Mouse (Mus musculus) embryonic fibroblast, embryonic 13.5 days (primary cell): ENCODE results near the gene Tram2.

Experiments used
- CTCF ChIP-seq: IDR thresholded peaks from 2 replicates; pipeline ENCODE4 v1.5.1; 2011; ENCODE audit warnings: mild to moderate bottlenecking, control low read depth, low read length, moderate library complexity, borderline replicate concordance; ENCODE audit not compliant: insufficient read depth
- POLR2A ChIP-seq: IDR thresholded peaks from 2 replicates; pipeline ENCODE4 v1.6.1; 2011; ENCODE audit warnings: low read depth, mild to moderate bottlenecking, control low read depth, low read length, moderate library complexity

DNA sequence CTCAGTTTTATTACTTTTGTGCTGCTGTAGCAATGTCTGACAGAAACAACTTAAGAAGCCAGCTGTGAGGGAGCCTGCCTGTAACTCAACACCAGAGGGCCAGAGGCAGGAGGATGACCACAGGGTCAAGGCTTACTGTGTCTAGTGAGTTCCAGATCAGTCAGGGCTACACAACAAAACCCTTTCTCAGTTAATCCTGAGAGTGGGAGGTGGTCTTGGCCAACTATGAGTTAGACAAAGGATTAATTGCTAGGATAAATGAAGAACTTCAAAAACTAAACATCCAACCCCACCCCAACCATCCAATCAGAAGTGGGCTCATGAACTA, 45.3 kb downstream of the Tram2 start:
- TF ChIP-seq CTCF (no peak), POLR2A (no peak)
